Mouse (Mus musculus): ENCODE measurements around the gene Gm49661. TPM values are rescaled to one million over a fixed set of nuclear protein-coding genes. Genes with fewer than 3 reads are reported as not detected.

The Gm49661 gene
- total and polyA plus RNA-seq, 2 experiments from 2014 or later = not detected

- peak overlapping the region; percentile 80 for H3K9ac ChIP-seq
- no peak for TF ChIP-seq CTCF (IDR thresholded peaks at IDR 0.05; ENCODE audit: low read depth)
- ATAC-seq = peak; percentile 17
Observed at GRCm38 (mm10) chr8:84944478-84945160, 24.6 kb downstream of the Gm49661 start.

GRCm38 (mm10) chr8:84943699-84944098, 25.5 kb downstream of the Gm49661 start:
- WGBS = 16% methylated on average over 4 of the region's 4 CpGs
- DNase-seq = no peak
- H3K27me3 ChIP-seq (ENCODE audit: insufficient read depth, low read length) = peaks cover 5% of the 10 kb centered on the region; the same call in 1 of the 2 replicates
- 0 out of 2 replicates have a peak, but pooled peaks cover 9% of the 10 kb centered on the region for H3K4me1 ChIP-seq (ENCODE audit: insufficient read depth)
- no peaks in the 10 kb centered on the region for H3K9me3 ChIP-seq (ENCODE audit: low read length)
- no peaks in the 10 kb centered on the region for H3K36me3 ChIP-seq (ENCODE audit: insufficient read depth)
- H3K27ac ChIP-seq (ENCODE audit: low read depth, low read length) = no peak overlapping the region
- no peak for TF ChIP-seq CTCF (IDR thresholded peaks at IDR 0.05; ENCODE audit: low read depth)
- no peak for ATAC-seq
- H3K4me3 ChIP-seq (ENCODE audit: low read depth, low read length) = no peak overlapping the region; the same call in 1 of the 2 replicates
- 0 out of 2 replicates have a peak overlapping the region, but pooled peaks have one; percentile 40 for H3K9ac ChIP-seq
- no peak overlapping the region for H3K4me2 ChIP-seq (ENCODE audit: low read depth)

More at GRCm38 (mm10) chr8:84944478-84945160, 24.6 kb downstream of the Gm49661 start:
- H3K36me3 ChIP-seq (ENCODE audit: insufficient read depth) = no peaks in the 10 kb centered on the region
- no peaks in the 10 kb centered on the region for H3K9me3 ChIP-seq (ENCODE audit: low read length)
- peak overlapping the region; percentile 69 for H3K4me2 ChIP-seq (ENCODE audit: low read depth)
- H3K4me3 ChIP-seq (ENCODE audit: low read depth, low read length) = peak overlapping the region; percentile 77
- 0 out of 2 replicates have a peak, but pooled peaks cover 9% of the 10 kb centered on the region for H3K4me1 ChIP-seq (ENCODE audit: insufficient read depth)
- peak; percentile 76 for DNase-seq
- WGBS = 3% methylated on average over 26 of the region's 26 CpGs
- peaks cover 5% of the 10 kb centered on the region; the same call in 1 of the 2 replicates for H3K27me3 ChIP-seq (ENCODE audit: insufficient read depth, low read length)
- no peak overlapping the region for H3K27ac ChIP-seq (ENCODE audit: low read depth, low read length)

- ATAC-seq = no peak
- H3K27me3 ChIP-seq (ENCODE audit: insufficient read depth, low read length) = no peaks in the 10 kb centered on the region
- H3K9ac ChIP-seq = peak overlapping the region; percentile 96
- DNase-seq = no peak
- peak overlapping the region; percentile 78 for H3K4me3 ChIP-seq (ENCODE audit: low read depth, low read length)
- peak overlapping the region; percentile 95 for H3K27ac ChIP-seq (ENCODE audit: low read depth, low read length)
- no peaks in the 10 kb centered on the region for H3K9me3 ChIP-seq (ENCODE audit: low read length)
- no peaks in the 10 kb centered on the region for H3K36me3 ChIP-seq (ENCODE audit: insufficient read depth)
- TF ChIP-seq CTCF (IDR thresholded peaks at IDR 0.05; ENCODE audit: low read depth) = no peak
- WGBS = 59% methylated on average over 13 of the region's 13 CpGs
- peak overlapping the region; percentile 87 for H3K4me2 ChIP-seq (ENCODE audit: low read depth)
- peaks cover 14% of the 10 kb centered on the region for H3K4me1 ChIP-seq (ENCODE audit: insufficient read depth)
Observed at GRCm38 (mm10) chr8:84937620-84938485, 31.4 kb downstream of the Gm49661 start.

DNA sequence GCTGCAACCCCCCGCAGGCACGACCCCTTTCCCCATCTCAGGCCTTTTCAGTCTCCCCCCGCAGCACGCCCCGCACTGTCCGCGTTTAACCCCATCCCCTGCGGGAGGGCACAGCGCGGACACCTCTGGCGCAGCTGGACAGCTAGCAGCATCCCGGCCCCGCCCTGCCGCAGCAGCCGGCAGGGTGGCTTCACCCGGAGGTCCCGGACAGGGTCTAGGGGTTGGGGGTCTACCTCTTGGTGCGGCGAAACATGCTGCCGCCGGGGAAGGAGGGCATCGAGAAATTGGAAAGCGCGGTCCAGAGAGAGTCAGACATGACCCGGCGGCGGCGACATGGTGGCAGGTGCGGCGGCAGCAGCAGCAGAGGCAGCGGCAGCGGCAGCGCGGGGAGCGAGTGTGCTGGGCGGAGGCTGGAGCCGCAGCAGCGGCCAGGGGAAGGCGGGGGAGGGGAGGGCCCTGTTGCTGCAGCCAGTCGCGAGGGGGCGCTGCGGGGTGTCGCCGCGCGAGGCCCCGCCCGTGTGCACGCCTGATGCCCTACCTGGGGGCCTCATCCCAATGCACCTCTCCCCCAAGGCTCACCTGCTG, 32.2 kb downstream of the Gm49661 start, which contains the start of gene Mast1:
Gene Mast1 (minus strand): TSS at position 398 of the 585 bp plus-strand sequence.
- peak; percentile 81 for TF ChIP-seq CTCF (IDR thresholded peaks at IDR 0.05; ENCODE audit: low read depth)
- Histone ChIP-seq H3K27me3 (ENCODE audit: insufficient read depth, low read length) (no peaks in the 10 kb centered on the region), H3K9me3 (ENCODE audit: low read length) (no peaks in the 10 kb centered on the region), H3K27ac (ENCODE audit: low read depth, low read length) (peak within 1 kb of the TSS; percentile 95), H3K36me3 (ENCODE audit: insufficient read depth) (peaks cover 6% of the 10 kb centered on the region), H3K4me3 (ENCODE audit: low read depth, low read length) (peak within 1 kb of the TSS; percentile 78), H3K9ac (peak within 1 kb of the TSS; percentile 96), H3K4me1 (ENCODE audit: insufficient read depth) (peaks cover 14% of the 10 kb centered on the region), H3K4me2 (ENCODE audit: low read depth) (peak within 1 kb of the TSS; percentile 87)
- DNase-seq (peak; percentile 90), ATAC-seq (peak; percentile 74)
- under 1% methylated on average over 50 of the region's 50 CpGs for WGBS

DNA sequence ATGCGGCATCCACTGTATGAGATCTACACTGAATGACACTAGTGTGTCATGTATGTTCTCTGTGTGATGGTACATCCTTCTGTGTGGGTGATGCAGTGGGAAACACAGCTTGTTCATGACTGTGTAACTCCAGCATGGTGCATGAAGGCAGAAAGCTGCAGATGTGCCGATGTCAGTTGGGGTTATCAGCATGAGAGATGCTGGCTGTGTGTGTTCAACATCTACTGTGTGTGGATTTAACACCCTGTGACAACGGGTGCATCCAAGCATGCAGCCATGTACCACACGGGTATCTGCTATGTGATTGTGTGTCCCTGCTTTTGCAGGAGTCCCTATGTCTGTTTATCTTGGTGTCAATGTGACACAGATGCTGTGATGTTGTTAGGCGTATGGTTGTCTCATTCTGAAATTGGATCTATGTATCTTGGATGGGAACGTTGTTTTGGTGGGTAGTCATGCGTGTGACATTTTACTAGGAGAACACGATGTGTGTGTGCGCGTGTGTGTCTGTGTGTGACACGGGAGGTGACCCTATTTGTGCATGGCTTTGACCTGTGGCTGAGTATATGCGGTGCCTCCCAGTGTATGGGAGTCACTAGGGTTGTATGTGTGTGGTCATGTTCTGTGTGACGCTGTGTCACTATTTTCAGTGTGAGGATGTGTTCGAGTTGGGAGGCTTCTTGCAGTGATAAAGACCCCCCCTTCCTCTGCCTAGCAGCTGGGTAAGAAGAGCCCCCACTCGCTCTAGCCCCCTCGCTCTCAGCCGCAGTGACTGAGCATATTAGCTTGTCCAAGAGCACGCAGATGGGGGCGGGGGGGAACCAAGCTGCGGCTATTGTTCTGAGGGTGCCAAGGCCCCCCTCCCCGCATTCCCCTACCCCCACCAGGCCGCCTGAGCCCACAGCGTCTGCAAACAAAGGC, 32.9 kb downstream of the Gm49661 start:
- Histone ChIP-seq H3K4me2 (ENCODE audit: low read depth) (peak overlapping the region; percentile 87), H3K9me3 (ENCODE audit: low read length) (no peaks in the 10 kb centered on the region), H3K4me1 (ENCODE audit: insufficient read depth) (peaks cover 14% of the 10 kb centered on the region), H3K27ac (ENCODE audit: low read depth, low read length) (peak overlapping the region; percentile 95), H3K36me3 (ENCODE audit: insufficient read depth) (peaks cover 13% of the 10 kb centered on the region), H3K4me3 (ENCODE audit: low read depth, low read length) (peak overlapping the region; percentile 78), H3K9ac (peak overlapping the region; percentile 96), H3K27me3 (ENCODE audit: insufficient read depth, low read length) (no peaks in the 10 kb centered on the region)
- peak; percentile 55 for ATAC-seq
- whole genome bisulfite sequencing = 14% methylated on average over 23 of the region's 23 CpGs
- TF ChIP-seq CTCF (IDR thresholded peaks at IDR 0.05; ENCODE audit: low read depth) = no peak
- DNase-seq = peak; percentile 71

DNA sequence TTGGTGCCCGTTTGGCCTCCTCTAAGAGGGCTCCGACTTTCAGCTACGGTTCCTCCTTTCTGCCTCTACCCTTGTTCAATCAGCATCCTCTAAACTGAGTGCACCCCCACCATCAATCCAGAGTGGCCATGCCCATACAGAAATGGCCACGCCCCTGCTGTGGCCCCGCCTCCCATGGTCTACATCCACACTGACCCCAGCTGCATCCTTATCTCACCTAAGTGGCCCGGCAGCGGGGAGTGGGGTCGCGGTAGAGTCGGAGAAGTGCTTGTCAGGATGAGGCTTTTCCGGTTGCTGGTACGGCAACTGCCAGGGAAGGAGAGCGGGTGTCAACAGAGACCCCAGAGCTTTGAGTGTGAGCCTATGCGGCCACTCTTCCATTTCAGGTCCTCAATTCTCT, 33.7 kb downstream of the Gm49661 start:
- Histone ChIP-seq H3K9ac (peak overlapping the region; percentile 96), H3K27me3 (ENCODE audit: insufficient read depth, low read length) (no peaks in the 10 kb centered on the region), H3K36me3 (ENCODE audit: insufficient read depth) (peaks cover 17% of the 10 kb centered on the region), H3K4me2 (ENCODE audit: low read depth) (peak overlapping the region; percentile 87), H3K4me1 (ENCODE audit: insufficient read depth) (peaks cover 14% of the 10 kb centered on the region), H3K27ac (ENCODE audit: low read depth, low read length) (peak overlapping the region; percentile 95), H3K9me3 (ENCODE audit: low read length) (no peaks in the 10 kb centered on the region), H3K4me3 (ENCODE audit: low read depth, low read length) (peak overlapping the region; percentile 78)
- 9% methylated on average over 14 of the region's 14 CpGs for WGBS
- no peak for TF ChIP-seq CTCF (IDR thresholded peaks at IDR 0.05; ENCODE audit: low read depth)
- ATAC-seq (no peak), DNase-seq (no peak)

All from forebrain, postnatal 0 days (tissue).